Mouse (Mus musculus): ENCODE data around the gene Zfp704.

DNA sequence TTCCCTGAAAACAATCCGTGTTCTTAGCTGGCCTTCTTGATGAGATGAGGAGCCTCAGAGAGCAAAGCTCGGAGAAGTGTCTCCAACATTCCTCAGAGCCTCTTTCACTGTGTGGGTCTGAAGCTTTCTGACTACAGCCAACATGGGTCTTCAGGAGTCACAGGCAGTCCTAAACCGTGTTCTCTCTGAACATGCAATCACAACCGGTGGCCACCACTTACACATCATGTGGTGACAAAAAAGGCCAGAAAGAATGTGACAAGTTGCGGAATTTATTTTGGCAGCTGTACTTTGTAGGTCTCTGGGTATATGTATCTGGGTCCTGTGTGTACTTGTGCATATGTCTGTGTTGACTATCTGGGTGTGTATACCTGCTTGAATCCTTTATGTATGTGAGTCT, 128.9 kb downstream of the Zfp704 start:
- no peak for TF ChIP-seq POLR2A (IDR thresholded peaks at IDR 0.05; ENCODE audit: insufficient read length, low read depth)
- TF ChIP-seq MYOD1 (IDR thresholded peaks at IDR 0.05; ENCODE audit: control insufficient read depth in 1 of 3, insufficient read length in 2 of 3, low read depth in 2 of 3), result no peak
- no peak for TF ChIP-seq MAX (IDR thresholded peaks at IDR 0.05; ENCODE audit: low read depth)
- no peak for TF ChIP-seq TCF3 (IDR thresholded peaks at IDR 0.05; ENCODE audit: insufficient read length, low read depth)
- no peak for TF ChIP-seq TCF12 (IDR thresholded peaks at IDR 0.05; ENCODE audit: insufficient read depth, poor library complexity, severe bottlenecking)
- no peak for TF ChIP-seq USF1 (IDR thresholded peaks at IDR 0.05; ENCODE audit: low read depth)
- TF ChIP-seq MYOG (IDR thresholded peaks at IDR 0.05; ENCODE audit: control insufficient read depth in 1 of 3, insufficient read depth in 1 of 3, insufficient read length in 2 of 3, low read depth in 2 of 3), result no peak
